Mouse (Mus musculus) right cerebral cortex, postnatal 4 days (tissue): ENCODE data around the gene Oxnad1.

Source experiments
- DNase-seq: peaks from one replicate; pipeline ENCODE4 v3.0.0-alpha.2; 2022

Oxnad1 gene

DNA sequence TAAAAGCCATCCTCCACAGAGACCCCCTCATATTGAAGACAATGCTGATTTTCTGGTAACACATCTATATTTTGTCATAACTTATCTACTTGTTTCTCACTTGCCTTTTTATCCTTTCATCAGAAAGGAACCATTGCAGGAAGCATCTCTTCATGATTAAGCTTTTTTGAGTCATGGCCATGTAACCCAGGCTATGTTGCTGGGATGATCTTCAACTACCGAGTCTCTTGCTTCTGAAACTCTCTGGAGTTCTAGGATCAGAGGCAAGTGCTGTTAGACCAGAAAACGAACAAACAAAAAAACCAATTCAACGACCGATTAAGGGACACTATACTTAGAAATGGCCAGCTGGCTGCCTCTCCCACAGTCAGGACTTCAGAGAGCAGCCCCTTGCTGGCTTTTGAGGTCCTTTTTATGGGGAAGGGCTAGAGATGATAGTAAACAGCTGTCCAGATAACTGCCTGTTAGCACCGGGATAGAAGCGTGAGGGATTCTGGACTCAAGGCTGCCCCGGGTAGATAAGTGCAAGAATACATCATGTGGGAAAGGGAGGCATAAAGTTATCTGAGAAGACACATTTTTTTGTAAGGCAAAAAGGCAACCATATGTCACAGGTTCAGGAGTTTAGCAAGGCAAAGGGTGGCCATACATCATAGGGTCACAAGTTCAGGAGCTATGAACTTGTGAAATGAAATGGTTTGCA, 60.8 kb downstream of the Oxnad1 start:
- DNase-seq: no peak

DNA sequence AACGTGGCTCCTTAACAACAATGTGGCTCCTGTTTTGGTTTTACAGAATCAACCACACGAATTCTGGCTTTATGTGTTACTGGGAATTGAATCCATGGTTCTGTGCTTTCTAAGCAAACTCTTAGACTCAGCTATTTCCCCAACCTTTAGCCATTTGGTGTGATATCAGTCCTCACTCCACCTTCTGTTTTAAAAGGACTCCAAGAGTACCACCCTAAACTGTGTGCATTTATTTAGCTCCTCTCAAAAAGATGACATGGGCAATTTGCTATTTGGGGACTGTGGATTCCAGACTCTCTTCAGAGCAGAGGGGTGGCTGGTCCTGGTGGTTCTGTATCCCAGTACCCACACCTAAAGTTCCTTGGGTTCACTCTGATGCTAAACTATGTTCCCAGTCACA, 61.4 kb downstream of the Oxnad1 start:
- no peak for DNase-seq

DNA sequence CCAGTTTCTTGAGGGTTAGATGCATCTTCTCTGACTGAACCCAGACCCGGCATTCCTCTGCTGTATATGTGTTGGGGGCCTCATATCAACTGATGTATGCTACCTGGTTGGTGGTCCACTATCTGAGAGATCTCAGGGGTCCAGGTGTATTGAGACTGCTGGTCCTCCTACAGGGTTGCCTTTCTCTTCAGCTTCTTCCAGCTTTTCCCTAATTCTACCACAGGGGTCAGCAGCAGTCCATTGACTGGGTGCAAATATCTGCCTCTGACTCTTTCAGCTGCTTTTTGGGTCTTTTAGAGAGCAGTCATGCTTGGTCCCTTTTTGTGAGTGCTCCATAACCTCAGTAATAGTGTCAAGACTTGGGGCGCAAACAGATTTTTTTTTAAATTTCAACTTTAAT, 65.7 kb downstream of the Oxnad1 start:
- DNase-seq: no peak

DNA sequence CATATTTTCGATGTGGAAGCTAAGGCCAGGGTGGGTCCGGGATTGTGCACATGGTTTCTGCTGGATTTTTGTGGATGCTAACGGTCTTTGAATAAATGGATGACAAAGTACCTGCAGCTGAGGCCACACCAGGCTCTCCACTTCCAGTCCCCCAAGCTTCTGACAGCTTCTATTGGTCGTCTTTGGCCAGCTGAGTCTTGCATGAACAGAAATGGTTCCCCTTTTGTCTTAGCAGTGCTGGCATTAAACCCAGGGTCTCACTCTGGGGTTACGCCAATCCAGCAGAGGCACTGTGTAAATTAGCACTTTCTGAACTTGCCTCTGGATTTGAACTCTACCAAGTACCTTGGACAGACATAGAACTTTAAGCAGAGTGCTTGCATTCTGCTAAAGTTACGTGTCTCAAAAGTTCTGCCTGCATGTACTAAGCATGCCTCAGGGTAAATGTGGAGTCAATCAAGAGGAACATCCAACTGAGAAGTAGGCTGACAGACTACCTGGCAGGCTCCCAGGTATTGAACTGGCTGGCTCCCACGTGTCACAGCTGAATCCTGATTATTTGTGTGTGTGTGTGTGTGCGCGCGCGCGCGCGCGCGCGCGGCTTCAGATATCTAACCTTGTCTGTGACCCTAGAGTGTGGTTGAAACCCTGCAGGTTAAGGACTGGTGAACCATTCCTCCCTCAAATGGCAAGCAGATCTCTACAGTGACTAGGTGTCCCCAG, 67.2 kb downstream of the Oxnad1 start:
- no peak for DNase-seq
